Mouse (Mus musculus): ENCODE data around the gene Mesd.

DNA sequence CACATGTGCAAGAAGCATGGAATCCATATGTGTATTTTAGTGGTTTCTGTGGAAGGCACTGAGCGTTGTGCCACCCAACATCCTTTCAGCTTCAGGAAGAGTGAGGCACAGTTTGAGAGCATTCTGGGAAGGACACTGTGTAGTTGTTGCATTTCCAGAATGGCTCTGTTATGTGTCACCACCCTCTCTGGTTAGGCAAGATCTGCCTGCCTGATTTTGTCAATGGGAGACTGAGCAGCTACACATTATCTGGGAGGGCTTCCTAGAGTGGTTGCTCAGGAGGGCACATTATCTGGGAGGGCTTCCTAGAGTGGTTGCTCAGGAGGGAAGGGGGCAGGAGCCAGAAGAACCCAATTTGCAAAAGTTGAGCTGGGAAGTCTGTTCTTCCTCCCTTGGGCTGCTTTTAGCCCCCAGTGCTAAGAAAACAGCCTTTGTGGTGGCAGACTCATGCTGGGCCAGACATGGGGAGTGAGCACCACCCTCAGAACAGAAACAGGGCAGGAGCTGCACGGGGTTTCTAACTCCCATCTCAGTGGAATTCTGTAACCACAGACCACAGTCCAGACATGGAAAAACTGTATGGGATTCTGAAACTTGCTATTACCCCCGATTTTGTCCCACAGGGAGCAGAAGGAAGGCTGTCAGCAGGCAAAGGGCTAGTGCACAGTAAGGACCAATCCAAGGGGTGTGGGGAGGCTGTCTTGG lies 54.9 kb downstream of the Mesd start:
- no peak for TF ChIP-seq CTCF (IDR thresholded peaks at IDR 0.05; ENCODE audit: borderline replicate concordance, insufficient read depth, low read depth, low read length)
- TF ChIP-seq POLR2A (IDR thresholded peaks at IDR 0.05; ENCODE audit: borderline replicate concordance, insufficient read depth, low read length), result no peak

All from cerebellum, adult 2 months (tissue).